Mouse (Mus musculus) MEL (cell line): ENCODE measurements around the gene Hira. TPM values are rescaled to one million over a fixed set of nuclear protein-coding genes. Genes with fewer than 3 reads are reported as not detected.
"Not testable (repeated sequence)": the region's sequence is repeated elsewhere in the genome, so short reads cannot be mapped to it uniquely, and the experiment has no call there.

Experiments used
- DNase-seq: peaks from one replicate; pipeline ENCODE4 v3.0.0; 2011; ENCODE audit warnings: low read depth, low spot score
- H3K27ac ChIP-seq: 2 replicates; pipeline ENCODE4 v1.5.1; 2012; ENCODE audit warnings: low read depth, mild to moderate bottlenecking, control low read depth, low read length, moderate library complexity; ENCODE audit not compliant: control insufficient read depth
- H3K27me3 ChIP-seq, 2 experiments: fragments of 150-350 bp in 1 of 2; sonication (generic) in 1 of 2; 2 replicates each; pipeline ENCODE4 v1.6.1; 2012; ENCODE audit warnings: low read length in 2 of 2, mild to moderate bottlenecking in 2 of 2, improper control_type of control experiment in 1 of 2, moderate library complexity in 1 of 2; ENCODE audit not compliant: insufficient read depth in 2 of 2, control insufficient read depth in 1 of 2
- H3K36me3 ChIP-seq, 2 experiments: 2 replicates each; pipeline ENCODE4 v1.6.1; 2012 to 2014; ENCODE audit warnings: low read length in 2 of 2, improper control_type of control experiment in 1 of 2, inconsistent platforms in 1 of 2, mild to moderate bottlenecking in 1 of 2; ENCODE audit not compliant: insufficient read depth in 2 of 2, control insufficient read depth in 1 of 2
- H3K4me1 ChIP-seq, 2 experiments: fragments of 150-350 bp in 1 of 2; sonication (generic) in 1 of 2; 2 replicates each; pipeline ENCODE4 v1.6.1; 2012; ENCODE audit warnings: low read length in 2 of 2, improper control_type of control experiment in 1 of 2, mild to moderate bottlenecking in 1 of 2; ENCODE audit not compliant: insufficient read depth in 2 of 2, control insufficient read depth in 1 of 2
- H3K4me3 ChIP-seq, 2 experiments: fragments of 150-350 bp in 1 of 2; sonication (generic) in 1 of 2; 2 replicates each; pipeline ENCODE4 v1.5.1; 2012; ENCODE audit warnings: low read depth in 2 of 2, low read length in 2 of 2, mild to moderate bottlenecking in 2 of 2, moderate library complexity in 2 of 2, control low read depth in 1 of 2, improper control_type of control experiment in 1 of 2; ENCODE audit not compliant: control insufficient read depth in 1 of 2, insufficient read depth in 1 of 2
- H3K79me2 ChIP-seq: 2 replicates; pipeline ENCODE4 v1.6.1; 2012; ENCODE audit warnings: mild to moderate bottlenecking, low read length, moderate library complexity; ENCODE audit not compliant: control insufficient read depth, poor library complexity, insufficient read depth
- H3K9ac ChIP-seq: 2 replicates; pipeline ENCODE4 v1.6.1; 2012; ENCODE audit warnings: low read depth, mild to moderate bottlenecking, control low read depth, low read length, moderate library complexity; ENCODE audit not compliant: control insufficient read depth, poor library complexity, severe bottlenecking
- H3K9me3 ChIP-seq: fragments of 150-350 bp; sonication (generic); replicated peaks from 2 replicates; pipeline ENCODE4 v1.6.1; 2012; ENCODE audit warnings: mild to moderate bottlenecking, low read length, improper control_type of control experiment, moderate library complexity; ENCODE audit not compliant: insufficient read depth
- BHLHE40 ChIP-seq: IDR thresholded peaks from 2 replicates; pipeline ENCODE4 v1.6.1; 2012; ENCODE audit warnings: low read depth, mild to moderate bottlenecking, inconsistent platforms, low read length, improper control_type of control experiment, borderline replicate concordance
- CHD1 ChIP-seq: IDR thresholded peaks from 2 replicates; pipeline ENCODE4 v1.6.1; 2012; ENCODE audit warnings: low read depth, mild to moderate bottlenecking, inconsistent platforms, low read length, improper control_type of control experiment
- ELF1 ChIP-seq: IDR thresholded peaks from 2 replicates; pipeline ENCODE4 v1.6.1; 2014; ENCODE audit warnings: low read depth, mild to moderate bottlenecking, inconsistent platforms, low read length, improper control_type of control experiment, moderate library complexity
- GABPA ChIP-seq: IDR thresholded peaks from 2 replicates; pipeline ENCODE4 v1.6.1; 2012; ENCODE audit warnings: low read depth, mild to moderate bottlenecking, inconsistent platforms, low read length, improper control_type of control experiment, moderate library complexity
- GATA1 ChIP-seq: IDR thresholded peaks from 2 replicates; pipeline ENCODE4 v1.6.1; 2011; ENCODE audit warnings: low read depth, low read length, improper control_type of control experiment
- HCFC1 ChIP-seq: IDR thresholded peaks from 2 replicates; pipeline ENCODE4 v1.6.1; 2012; ENCODE audit warnings: low read depth, mild to moderate bottlenecking, inconsistent platforms, low read length, improper control_type of control experiment, moderate library complexity
- JUND ChIP-seq: IDR thresholded peaks from 2 replicates; pipeline ENCODE4 v1.6.1; 2011; ENCODE audit warnings: low read depth, mild to moderate bottlenecking, improper control_type of control experiment, low read length
- KAT2A ChIP-seq: conservative IDR thresholded peaks from 2 replicates; pipeline ENCODE4 v1.6.1; 2012; ENCODE audit warnings: low read depth, low read length, improper control_type of control experiment, inconsistent platforms
- MAX ChIP-seq: IDR thresholded peaks from 2 replicates; pipeline ENCODE4 v1.6.1; 2011; ENCODE audit warnings: low read length, improper control_type of control experiment
- MAZ ChIP-seq: IDR thresholded peaks from 2 replicates; pipeline ENCODE4 v1.6.1; 2012; ENCODE audit warnings: low read depth, mild to moderate bottlenecking, inconsistent platforms, low read length, improper control_type of control experiment
- MEF2A ChIP-seq: IDR thresholded peaks from 2 replicates; pipeline ENCODE4 v1.6.1; 2014; ENCODE audit warnings: low read depth, mild to moderate bottlenecking, inconsistent platforms, low read length, improper control_type of control experiment; ENCODE audit not compliant: poor library complexity, insufficient replicate concordance, severe bottlenecking; ENCODE audit errors: extremely low read depth
- MXI1 ChIP-seq: IDR thresholded peaks from 2 replicates; pipeline ENCODE4 v1.6.1; 2011; ENCODE audit warnings: mild to moderate bottlenecking, low read depth, low read length, improper control_type of control experiment
- MYC ChIP-seq: IDR thresholded peaks from 2 replicates; pipeline ENCODE4 v1.6.1; 2011; ENCODE audit warnings: low read depth, mild to moderate bottlenecking, low read length, improper control_type of control experiment, moderate library complexity
- NRF1 ChIP-seq: IDR thresholded peaks from 2 replicates; pipeline ENCODE4 v1.6.1; 2014; ENCODE audit warnings: low read depth, mild to moderate bottlenecking, inconsistent platforms, low read length, improper control_type of control experiment, moderate library complexity; ENCODE audit not compliant: poor library complexity, insufficient read depth, severe bottlenecking
- POLR2A ChIP-seq, 2 experiments: IDR thresholded peaks; 2 replicates each; pipeline ENCODE4 v1.6.1; 2011 to 2012; ENCODE audit warnings: low read length in 2 of 2, mild to moderate bottlenecking in 2 of 2, control low read depth in 1 of 2, improper control_type of control experiment in 1 of 2, low read depth in 1 of 2, moderate library complexity in 1 of 2; ENCODE audit not compliant: control insufficient read depth in 1 of 2, insufficient read depth in 1 of 2, poor library complexity in 1 of 2
- POLR2AphosphoS2 ChIP-seq: IDR thresholded peaks from 2 replicates; pipeline ENCODE4 v1.6.1; 2011; ENCODE audit warnings: low read length, improper control_type of control experiment
- POLR2AphosphoS5 ChIP-seq: IDR thresholded peaks from 2 replicates; pipeline ENCODE4 v1.6.1; 2012; ENCODE audit warnings: low read depth, borderline replicate concordance, mild to moderate bottlenecking, inconsistent platforms, low read length, moderate library complexity, mixed read lengths
- SIN3A ChIP-seq: IDR thresholded peaks from 2 replicates; pipeline ENCODE4 v1.6.1; 2012; ENCODE audit warnings: low read length, improper control_type of control experiment, inconsistent platforms
- UBTF ChIP-seq: IDR thresholded peaks from 2 replicates; pipeline ENCODE4 v1.6.1; 2012; ENCODE audit warnings: low read depth, mild to moderate bottlenecking, inconsistent platforms, low read length, improper control_type of control experiment, moderate library complexity, borderline replicate concordance; ENCODE audit not compliant: insufficient read depth
- USF1 ChIP-seq: IDR thresholded peaks from 2 replicates; pipeline ENCODE4 v1.6.1; 2014; ENCODE audit warnings: low read depth, mild to moderate bottlenecking, inconsistent platforms, low read length, improper control_type of control experiment, moderate library complexity
- USF2 ChIP-seq, 2 experiments: IDR thresholded peaks; 2 replicates each; pipeline ENCODE4 v1.6.1; 2011 to 2012; ENCODE audit warnings: improper control_type of control experiment in 2 of 2, low read length in 2 of 2, borderline replicate concordance in 1 of 2, inconsistent platforms in 1 of 2, low read depth in 1 of 2, mild to moderate bottlenecking in 1 of 2; ENCODE audit not compliant: insufficient read depth in 1 of 2
- polyA plus RNA-seq, 2 experiments: library from polyadenylated mRNA; stranded (reverse) in 1 of 2; unstranded in 1 of 2; fragments of >175 nt in 1 of 2; fragments of >200 nt in 1 of 2; gene quantifications; 2 replicates each; pipeline versions ENCODE4 v1.2.1 to v1.2.4; 2012; ENCODE audit warnings: low replicate concordance in 2 of 2, low read depth in 1 of 2; ENCODE audit not compliant: insufficient read length in 2 of 2, insufficient read depth in 1 of 2, missing spikeins in 1 of 2
- total RNA-seq: library from RNA; depleted of rRNA; stranded (reverse); fragments of 300-350 nt; gene quantifications from 2 replicates; pipeline ENCODE4 v1.2.3, GENCODE M21; 2012

Gene Hira
- total and polyA plus RNA-seq, 3 experiments = 40.9 to 203 TPM; not detected in 1

- peaks cover 6% of the 10 kb centered on the region for H3K79me2 ChIP-seq
- H3K4me3 ChIP-seq = no peak overlapping the region
- H3K9ac ChIP-seq = no peak overlapping the region
- H3K36me3 ChIP-seq = peaks cover 0 to 9% of the 10 kb centered on the region in 2 experiments; a peak in 3 of 4 replicates
- TF ChIP-seq UBTF (no peak), MEF2A (no peak), MXI1 (no peak), SIN3A (no peak), POLR2AphosphoS5 (no peak), GABPA (no peak), BHLHE40 (no peak), MAZ (no peak), ELF1 (no peak), HCFC1 (no peak)
- H3K27me3 ChIP-seq = no peaks in the 10 kb centered on the region
- H3K27ac ChIP-seq = no peak overlapping the region
- DNase-seq = no peak
- H3K9me3 ChIP-seq = no peaks in the 10 kb centered on the region
- peaks cover 4% of the 10 kb centered on the region in 2 experiments; a peak in 2 of 4 replicates for H3K4me1 ChIP-seq
These were observed 38.5 kb upstream of the Hira start for GRCm38 (mm10) chr16:18838346-18838745.

GRCm38 (mm10) chr16:18846301-18846820 lies 30.5 kb upstream of the Hira start:
- DNase-seq = no peak
- Histone ChIP-seq H3K4me3 (no peak overlapping the region), H3K27me3 (no peaks in the 10 kb centered on the region), H3K9me3 (no peaks in the 10 kb centered on the region), H3K36me3 (peaks cover 0 to 4% of the 10 kb centered on the region in 2 experiments; a peak in 2 of 4 replicates), H3K9ac (no peak overlapping the region), H3K79me2 (no peaks in the 10 kb centered on the region), H3K27ac (no peak overlapping the region), H3K4me1 (peaks cover 0 to 3% of the 10 kb centered on the region in 2 experiments; a peak in 2 of 4 replicates)
- TF ChIP-seq CHD1 (no peak), POLR2AphosphoS5 (no peak), KAT2A (no peak), MXI1 (no peak), NRF1 (no peak), GABPA (no peak), MYC (no peak), POLR2A (IDR thresholded peaks at IDR 0.05; ENCODE audit: control insufficient read depth in 1 of 2, insufficient read depth in 1 of 2, low read depth in 1 of 2, low read length in 2 of 2, poor library complexity in 1 of 2) (no peak), USF1 (no peak), JUND (no peak), USF2 (IDR thresholded peaks at IDR 0.05; ENCODE audit: borderline replicate concordance in 1 of 2, insufficient read depth in 1 of 2, low read depth in 1 of 2, low read length in 2 of 2) (no peak), POLR2AphosphoS2 (no peak), MAX (no peak), GATA1 (no peak)

- not testable (repeated sequence) for H3K4me3 ChIP-seq, H3K36me3 ChIP-seq, H3K27ac ChIP-seq, DNase-seq, H3K79me2 ChIP-seq, H3K27me3 ChIP-seq, H3K9ac ChIP-seq, H3K9me3 ChIP-seq, H3K4me1 ChIP-seq
These were observed 27.2 kb upstream of the Hira start for GRCm38 (mm10) chr16:18849521-18850190.
